Mouse (Mus musculus) embryonic facial prominence, embryonic 12.5 days (tissue): Measurements from ENCODE around the gene Chst15. TPM values are rescaled to one million over a fixed set of nuclear protein-coding genes. Genes with fewer than 3 reads are reported as not detected.

Experiments used
- ATAC-seq: fragments of 200-750 bp; cut with Nextera tagmentation; 2 replicates; pipeline ENCODE4 v1.8.0; 2017; ENCODE audit not compliant: insufficient number of reproducible peaks, insufficient read depth, low FRiP score, low TSS enrichment
- H3K27ac ChIP-seq: fragments of 300-500 bp; sonication (generic); 2 replicates; pipeline ENCODE4 v1.5.1; 2016; ENCODE audit warnings: mild to moderate bottlenecking
- H3K27me3 ChIP-seq: fragments of 300-500 bp; sonication (generic); 2 replicates; pipeline ENCODE4 v1.6.1; 2016; ENCODE audit warnings: mild to moderate bottlenecking, moderate library complexity
- H3K36me3 ChIP-seq: fragments of 300-500 bp; sonication (generic); 2 replicates; pipeline ENCODE4 v1.6.1; 2016; ENCODE audit warnings: mild to moderate bottlenecking
- H3K4me1 ChIP-seq: fragments of 300-500 bp; sonication (generic); 2 replicates; pipeline ENCODE4 v1.6.1; 2016
- H3K4me2 ChIP-seq: fragments of 300-500 bp; sonication (generic); replicated peaks from 2 replicates; pipeline ENCODE4 v1.6.1; 2016; ENCODE audit warnings: mild to moderate bottlenecking, moderate library complexity
- H3K4me3 ChIP-seq: fragments of 300-500 bp; sonication (generic); 2 replicates; pipeline ENCODE4 v1.5.1; 2016; ENCODE audit warnings: mild to moderate bottlenecking
- H3K9ac ChIP-seq: fragments of 300-500 bp; sonication (generic); 2 replicates; pipeline ENCODE4 v1.6.1; 2016; ENCODE audit warnings: mild to moderate bottlenecking, moderate library complexity
- H3K9me3 ChIP-seq: fragments of 300-500 bp; sonication (generic); 2 replicates; pipeline ENCODE4 v1.6.1; 2016; ENCODE audit warnings: mild to moderate bottlenecking, moderate library complexity
- WGBS: fragments of 180-500 bp; shearing (Covaris S2); methylation state at CpG from one replicate; pipeline ENCODE4 v1.1.7; 2016; 5-methylcytosine and 5-hydroxymethylcytosine counted together
- polyA plus RNA-seq: library from polyadenylated mRNA; unstranded; fragments of >200 nt; fragmentation: Nextera tagmentation; extraction: Ambion mirVana; gene quantifications from 2 replicates; pipeline ENCODE4 v1.2.1, GENCODE M21; 2016

The Chst15 gene
- 22.5 and 24.6 TPM in 2 replicates for polyA plus RNA-seq

DNA sequence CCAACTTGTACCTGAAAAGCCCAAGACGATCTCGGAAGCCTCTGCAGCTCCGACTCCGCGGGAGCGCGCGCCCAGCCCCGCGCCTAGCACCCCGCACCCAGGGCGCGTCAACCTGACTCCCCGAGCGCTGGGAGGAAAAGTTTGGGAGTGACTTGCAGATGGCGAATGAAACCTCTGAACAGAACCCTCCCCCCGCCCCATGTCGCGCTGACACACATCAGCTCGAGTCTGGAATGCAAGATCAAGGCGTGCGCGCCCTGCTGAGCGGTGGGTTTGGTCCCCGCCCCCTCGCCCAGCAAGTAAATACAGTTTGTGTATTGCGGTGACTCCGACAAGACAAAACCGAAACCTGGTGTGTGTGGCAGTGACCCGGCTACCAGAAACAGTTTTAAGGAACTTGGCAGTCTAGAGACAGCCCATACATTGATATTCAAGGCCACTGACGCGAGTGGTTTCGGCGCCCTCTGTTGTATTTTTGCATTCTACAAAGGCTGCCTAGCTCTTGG is at the start of gene Chst15:
TSS of gene Chst15 (minus strand) at position 193 of the 506 bp plus-strand sequence.
- Histone ChIP-seq H3K4me1 (peaks cover 31% of the 10 kb centered on the region), H3K9me3 (no peaks in the 10 kb centered on the region), H3K4me2 (peak within 1 kb of the TSS; percentile 97), H3K9ac (peak within 1 kb of the TSS; percentile 78), H3K27me3 (peaks cover 11% of the 10 kb centered on the region; the same call in 1 of the 2 replicates), H3K36me3 (no peaks in the 10 kb centered on the region), H3K27ac (peak within 1 kb of the TSS; percentile 80), H3K4me3 (peak within 1 kb of the TSS; percentile 68)
- peak; percentile 74 for ATAC-seq
- 1% methylated on average over 34 of the region's 34 CpGs for WGBS

DNA sequence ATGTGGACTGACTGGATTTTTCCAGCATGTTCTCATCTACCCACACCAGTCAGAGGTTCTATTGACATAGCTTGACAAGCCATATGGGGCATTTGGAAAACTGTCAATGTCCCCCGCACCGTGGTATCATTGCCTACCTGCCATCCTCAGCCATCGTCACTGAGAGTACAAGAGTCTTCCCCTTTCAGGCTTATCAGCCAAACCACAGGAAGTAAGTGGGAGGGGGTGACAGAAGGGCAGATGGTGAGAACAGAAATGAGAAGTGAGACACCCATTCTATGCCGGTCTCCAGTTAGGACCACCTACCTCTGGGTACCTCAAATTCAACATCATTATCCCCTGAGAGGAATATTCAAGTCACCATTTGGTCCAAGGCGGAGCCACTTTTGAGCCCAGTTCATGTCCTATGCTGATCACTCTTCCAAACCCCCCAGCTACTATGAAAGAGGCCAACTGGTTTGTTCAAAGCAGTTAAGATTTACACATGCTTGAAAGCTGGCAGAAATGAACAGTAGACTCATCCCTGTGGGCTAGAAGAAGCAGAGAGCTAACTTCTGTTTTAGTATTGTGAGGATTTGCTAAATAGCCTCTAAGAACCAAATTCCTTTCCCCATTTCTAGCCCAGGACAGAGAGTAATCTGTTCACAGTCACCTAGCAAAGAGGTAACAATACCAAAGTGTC is 48.8 kb upstream of the Chst15 start:
- no peak overlapping the region for H3K27ac ChIP-seq
- H3K9ac ChIP-seq, result no peak overlapping the region
- no peaks in the 10 kb centered on the region; the same call in 1 of the 2 replicates for H3K4me1 ChIP-seq
- WGBS, result 81% methylated on average over 5 of the region's 5 CpGs
- H3K4me3 ChIP-seq, result no peak overlapping the region
- no peaks in the 10 kb centered on the region for H3K9me3 ChIP-seq
- H3K4me2 ChIP-seq, result no peak overlapping the region
- no peaks in the 10 kb centered on the region for H3K27me3 ChIP-seq
- no peaks in the 10 kb centered on the region for H3K36me3 ChIP-seq
- no peak for ATAC-seq

DNA sequence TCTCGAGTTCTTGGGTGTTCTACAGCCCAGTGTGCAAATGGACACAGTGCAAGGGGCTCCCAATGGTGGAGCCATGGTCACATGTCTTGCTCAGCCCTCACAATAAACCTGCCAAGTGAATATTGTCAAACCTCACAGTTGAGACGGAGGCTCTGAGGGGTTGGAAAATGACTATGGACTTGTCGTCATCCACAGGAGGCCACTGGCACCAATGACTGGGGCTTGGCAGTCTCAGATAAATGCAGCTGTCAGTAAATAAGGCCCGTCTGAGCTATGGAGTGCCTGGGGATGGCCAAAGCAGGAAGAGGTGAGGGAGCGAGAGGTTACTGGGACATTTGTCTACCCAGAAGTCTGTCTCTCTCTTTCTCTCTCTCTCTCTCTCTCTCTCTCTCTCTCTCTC is 48.1 kb upstream of the Chst15 start:
- ATAC-seq, result no peak
- Histone ChIP-seq H3K9ac (no peak overlapping the region), H3K36me3 (no peaks in the 10 kb centered on the region), H3K4me2 (no peak overlapping the region), H3K27me3 (no peaks in the 10 kb centered on the region), H3K4me1 (no peaks in the 10 kb centered on the region; the same call in 1 of the 2 replicates), H3K4me3 (no peak overlapping the region), H3K9me3 (no peaks in the 10 kb centered on the region), H3K27ac (no peak overlapping the region)
- 83% methylated on average over 5 of the region's 5 CpGs for WGBS

DNA sequence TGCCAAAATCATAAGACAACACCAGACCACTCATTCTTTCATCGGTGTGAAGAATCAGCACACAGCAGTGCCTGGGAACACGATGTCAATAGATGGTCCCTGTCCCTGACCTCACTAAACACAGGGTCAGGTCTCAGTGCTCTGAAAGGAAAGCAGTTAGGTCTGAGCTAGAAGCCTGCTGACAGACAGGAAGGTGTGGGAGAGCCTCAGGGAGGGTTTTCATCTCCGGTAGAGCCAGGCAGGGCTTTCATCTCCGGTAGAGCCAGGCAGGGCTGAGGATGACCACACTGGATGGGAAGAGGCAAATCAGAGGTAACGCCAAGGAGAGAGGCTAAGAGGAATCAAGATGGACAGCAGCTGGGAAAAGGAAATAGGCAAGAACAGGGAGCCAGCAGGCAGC is 47.5 kb upstream of the Chst15 start:
- ATAC-seq, result no peak
- Histone ChIP-seq H3K4me2 (no peak overlapping the region), H3K36me3 (no peaks in the 10 kb centered on the region), H3K4me3 (no peak overlapping the region), H3K9ac (no peak overlapping the region), H3K9me3 (no peaks in the 10 kb centered on the region), H3K4me1 (no peaks in the 10 kb centered on the region; the same call in 1 of the 2 replicates), H3K27me3 (no peaks in the 10 kb centered on the region), H3K27ac (no peak overlapping the region)
- 30% methylated on average over 5 of the region's 5 CpGs for WGBS

DNA sequence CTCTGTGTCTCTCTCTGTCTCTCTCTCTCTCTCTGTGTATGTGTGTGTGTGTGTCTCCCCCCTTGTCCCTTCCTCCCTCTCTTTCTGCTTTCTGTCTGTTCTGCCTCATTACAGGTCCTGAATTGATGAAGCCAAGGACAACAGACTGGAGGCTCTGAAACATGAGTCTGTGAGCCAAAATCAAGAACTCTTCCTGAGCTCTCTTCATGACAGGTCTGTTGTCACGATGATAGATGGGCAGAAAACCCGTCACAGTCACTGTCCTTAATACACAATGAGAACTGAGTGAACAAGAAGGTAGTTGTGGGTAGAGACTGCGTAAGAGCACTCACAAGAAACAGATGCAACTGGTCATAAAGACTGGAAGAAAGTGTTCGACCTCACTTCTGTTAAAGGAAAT is 43.3 kb upstream of the Chst15 start:
- Histone ChIP-seq H3K4me1 (peaks cover 31% of the 10 kb centered on the region), H3K9me3 (no peaks in the 10 kb centered on the region), H3K9ac (no peak overlapping the region), H3K4me3 (no peak overlapping the region), H3K27ac (no peak overlapping the region), H3K36me3 (no peaks in the 10 kb centered on the region), H3K4me2 (no peak overlapping the region), H3K27me3 (0 out of 2 replicates have a peak, but pooled peaks cover 5% of the 10 kb centered on the region)
- 81% methylated on average over 4 of the region's 4 CpGs for WGBS
- no peak for ATAC-seq

- no peak overlapping the region for H3K4me2 ChIP-seq
- H3K27me3 ChIP-seq, result 0 out of 2 replicates have a peak, but pooled peaks cover 5% of the 10 kb centered on the region
- no peaks in the 10 kb centered on the region for H3K9me3 ChIP-seq
- H3K9ac ChIP-seq, result no peak overlapping the region
- no peak for ATAC-seq
- no peaks in the 10 kb centered on the region for H3K36me3 ChIP-seq
- peaks cover 31% of the 10 kb centered on the region for H3K4me1 ChIP-seq
- no peak overlapping the region for H3K27ac ChIP-seq
- 42% methylated on average over 4 of the region's 4 CpGs for WGBS
- no peak overlapping the region for H3K4me3 ChIP-seq
Measured at GRCm38 (mm10) chr7:132358709-132359108, 41.7 kb upstream of the Chst15 start.

GRCm38 (mm10) chr7:132358250-132358649 is 41.2 kb upstream of the Chst15 start:
- Histone ChIP-seq H3K9me3 (no peaks in the 10 kb centered on the region), H3K4me2 (no peak overlapping the region), H3K4me3 (no peak overlapping the region), H3K4me1 (peaks cover 31% of the 10 kb centered on the region), H3K36me3 (no peaks in the 10 kb centered on the region), H3K9ac (no peak overlapping the region), H3K27ac (no peak overlapping the region), H3K27me3 (0 out of 2 replicates have a peak, but pooled peaks cover 5% of the 10 kb centered on the region)
- 20% methylated on average over 3 of the region's 3 CpGs for WGBS
- ATAC-seq, result no peak

DNA sequence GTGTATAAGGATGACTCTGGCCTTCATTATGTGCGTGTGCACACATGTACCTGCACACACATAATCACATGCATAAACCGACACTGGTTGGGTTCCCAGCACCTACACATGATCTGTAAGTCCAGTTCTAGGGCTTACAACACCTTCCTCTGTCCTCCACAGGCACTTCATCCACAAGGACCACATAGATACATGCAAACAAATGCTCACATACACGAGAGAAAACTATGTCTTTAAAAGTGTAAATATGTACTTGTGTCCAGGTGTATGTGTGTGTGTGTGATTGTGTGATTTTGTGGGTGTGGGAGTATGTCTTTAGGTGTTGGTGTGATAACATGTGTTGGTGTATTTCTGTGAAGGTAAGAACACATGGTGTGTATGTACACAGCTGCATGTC is 40.8 kb upstream of the Chst15 start:
- Histone ChIP-seq H3K36me3 (no peaks in the 10 kb centered on the region), H3K27ac (no peak overlapping the region), H3K4me2 (no peak overlapping the region), H3K9me3 (no peaks in the 10 kb centered on the region), H3K9ac (no peak overlapping the region), H3K4me1 (peaks cover 31% of the 10 kb centered on the region), H3K4me3 (no peak overlapping the region), H3K27me3 (0 out of 2 replicates have a peak, but pooled peaks cover 5% of the 10 kb centered on the region)
- ATAC-seq, result no peak
- WGBS, result 86% methylated on average over 3 of the region's 3 CpGs

GRCm38 (mm10) chr7:132356881-132357840 is 40.1 kb upstream of the Chst15 start:
- ATAC-seq, result no peak
- no peak overlapping the region for H3K27ac ChIP-seq
- H3K9ac ChIP-seq, result no peak overlapping the region
- 0 out of 2 replicates have a peak, but pooled peaks cover 5% of the 10 kb centered on the region for H3K27me3 ChIP-seq
- WGBS, result 48% methylated on average over 10 of the region's 10 CpGs
- peaks cover 36% of the 10 kb centered on the region for H3K4me1 ChIP-seq
- H3K4me3 ChIP-seq, result no peak overlapping the region
- no peaks in the 10 kb centered on the region for H3K9me3 ChIP-seq
- no peak overlapping the region for H3K4me2 ChIP-seq
- no peaks in the 10 kb centered on the region for H3K36me3 ChIP-seq

DNA sequence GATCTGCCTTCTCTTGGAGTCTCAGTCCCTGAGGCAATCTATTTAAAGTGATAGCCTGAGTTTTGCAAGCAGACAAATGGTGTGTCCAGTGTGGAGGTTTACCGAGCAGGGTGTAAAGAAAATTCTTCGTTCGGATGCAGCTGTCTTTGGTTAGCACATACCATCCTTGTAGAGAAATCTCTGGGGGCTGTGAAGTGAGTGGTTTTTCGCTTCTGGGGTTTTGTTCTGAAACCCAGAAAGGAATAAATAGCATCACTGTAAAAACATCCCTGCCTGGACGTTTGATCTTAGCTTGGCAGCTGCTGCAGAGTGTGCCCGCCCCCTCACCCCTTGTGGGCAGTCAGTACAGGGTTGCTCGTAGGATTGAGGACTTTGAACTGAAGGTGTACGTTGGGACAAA is 39.2 kb upstream of the Chst15 start:
- Histone ChIP-seq H3K4me2 (no peak overlapping the region), H3K9ac (no peak overlapping the region), H3K4me3 (no peak overlapping the region), H3K27ac (0 out of 2 replicates have a peak overlapping the region, but pooled peaks have one; percentile 17), H3K9me3 (no peaks in the 10 kb centered on the region), H3K36me3 (no peaks in the 10 kb centered on the region), H3K27me3 (0 out of 2 replicates have a peak, but pooled peaks cover 5% of the 10 kb centered on the region), H3K4me1 (peaks cover 37% of the 10 kb centered on the region)
- 0 out of 2 replicates have a peak, but pooled peaks have one; percentile 28 for ATAC-seq
- 9% methylated on average over 8 of the region's 8 CpGs for WGBS

DNA sequence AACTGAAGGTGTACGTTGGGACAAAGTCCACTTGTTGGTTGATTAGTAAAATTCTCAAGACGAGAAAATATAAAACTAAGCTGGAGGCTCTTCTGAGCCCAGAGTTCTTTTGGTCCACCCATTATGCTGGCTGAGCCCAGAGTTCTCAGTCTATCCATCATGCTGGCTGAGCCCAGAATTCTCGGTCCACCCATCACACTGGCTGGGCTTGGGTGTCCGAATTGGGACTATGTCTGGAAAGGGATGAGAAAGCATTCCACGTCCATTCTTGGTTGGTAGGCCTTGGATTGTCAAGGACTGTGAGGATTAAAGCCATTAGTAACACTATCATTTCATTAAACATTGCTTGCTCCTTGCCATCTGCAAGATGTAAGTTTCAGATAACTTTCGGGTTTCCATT is 38.7 kb upstream of the Chst15 start:
- no peak for ATAC-seq
- Histone ChIP-seq H3K27ac (0 out of 2 replicates have a peak overlapping the region, but pooled peaks have one; percentile 17), H3K4me3 (no peak overlapping the region), H3K9ac (no peak overlapping the region), H3K36me3 (no peaks in the 10 kb centered on the region), H3K4me2 (no peak overlapping the region), H3K4me1 (peaks cover 37% of the 10 kb centered on the region), H3K27me3 (0 out of 2 replicates have a peak, but pooled peaks cover 5% of the 10 kb centered on the region), H3K9me3 (no peaks in the 10 kb centered on the region)
- WGBS, result 60% methylated on average over 6 of the region's 6 CpGs
